Mouse (Mus musculus): Measurements from ENCODE around the gene Foxo6. TPM values are rescaled to one million over a fixed set of nuclear protein-coding genes. Genes with fewer than 3 reads are reported as not detected.

Gene Foxo6
- polyA plus RNA-seq, 1 experiment from 2014 or later: not detected

DNA sequence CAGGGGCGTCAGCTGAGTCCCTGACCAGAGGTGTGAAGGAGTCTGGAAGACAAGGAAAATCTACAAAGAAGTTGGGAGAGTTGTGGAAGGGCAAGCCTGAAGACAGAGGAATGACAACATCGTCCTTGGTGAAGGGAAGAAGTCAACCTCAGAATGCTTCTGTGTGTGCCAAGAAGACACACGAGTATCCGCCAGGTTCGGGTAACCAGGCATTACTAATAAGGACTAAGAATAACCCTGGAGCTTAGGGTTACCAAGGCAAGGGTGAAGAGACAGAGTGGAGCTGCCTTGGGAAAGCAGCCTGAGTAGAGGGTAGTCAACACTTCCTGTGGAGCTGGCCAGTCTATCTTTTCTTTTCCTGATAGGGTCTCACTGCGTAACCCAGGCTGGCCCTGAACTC lies 41.1 kb downstream of the Foxo6 start:
- H3K27ac ChIP-seq (replicated peaks): no peak overlapping the region
- no peaks in the 10 kb centered on the region for H3K4me1 ChIP-seq (replicated peaks)

DNA sequence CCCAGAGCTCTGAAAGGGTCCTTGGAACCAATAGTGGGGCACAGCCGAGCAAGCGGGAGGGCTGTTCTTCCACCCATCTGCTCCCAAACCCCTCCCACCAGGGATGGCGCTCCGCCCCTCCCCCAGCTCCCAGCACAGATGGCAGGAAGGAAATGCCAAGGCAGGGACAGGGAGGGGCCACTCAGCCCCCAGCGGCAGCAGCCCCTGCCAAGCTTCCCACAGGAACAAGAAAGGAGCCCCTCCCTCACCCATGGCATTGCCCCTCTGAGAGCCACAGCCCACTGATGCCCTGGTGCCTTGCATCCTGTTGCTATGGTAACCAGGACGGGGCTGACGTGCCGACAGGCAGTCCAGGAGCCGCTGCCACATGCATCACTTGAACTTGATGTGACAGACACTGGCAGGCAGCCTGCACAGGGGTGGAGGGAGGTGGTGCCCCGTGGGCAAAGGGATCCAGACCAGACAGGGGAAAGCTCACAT lies 44.3 kb downstream of the Foxo6 start:
- H3K9ac ChIP-seq: no peak overlapping the region
- no peaks in the 10 kb centered on the region for H3K36me3 ChIP-seq (replicated peaks)
- no peak overlapping the region for H3K4me3 ChIP-seq (replicated peaks)
- H3K9me3 ChIP-seq (replicated peaks): no peaks in the 10 kb centered on the region
- WGBS (ENCODE audit: insufficient replicate concordance): 6% methylated on average over 10 of the region's 10 CpGs
- no peak overlapping the region for H3K4me2 ChIP-seq
- no peak overlapping the region for H3K27ac ChIP-seq (replicated peaks)
- no peaks in the 10 kb centered on the region for H3K4me1 ChIP-seq (replicated peaks)
- peaks cover 10% of the 10 kb centered on the region; the same call in 1 of the 2 replicates for H3K27me3 ChIP-seq
- ATAC-seq (ENCODE audit: insufficient read depth): no peak

More for the DNA sequence above, 41.1 kb downstream of the Foxo6 start:
- 64% methylated on average over 6 of the region's 6 CpGs for WGBS (ENCODE audit: insufficient replicate concordance)
- no peaks in the 10 kb centered on the region for H3K36me3 ChIP-seq (replicated peaks)
- no peak overlapping the region for H3K9ac ChIP-seq
- ATAC-seq (ENCODE audit: insufficient read depth): no peak
- H3K4me3 ChIP-seq (replicated peaks): no peak overlapping the region
- no peak overlapping the region for H3K4me2 ChIP-seq
- peaks cover 10% of the 10 kb centered on the region; the same call in 1 of the 2 replicates for H3K27me3 ChIP-seq
- H3K9me3 ChIP-seq (replicated peaks): no peaks in the 10 kb centered on the region

DNA sequence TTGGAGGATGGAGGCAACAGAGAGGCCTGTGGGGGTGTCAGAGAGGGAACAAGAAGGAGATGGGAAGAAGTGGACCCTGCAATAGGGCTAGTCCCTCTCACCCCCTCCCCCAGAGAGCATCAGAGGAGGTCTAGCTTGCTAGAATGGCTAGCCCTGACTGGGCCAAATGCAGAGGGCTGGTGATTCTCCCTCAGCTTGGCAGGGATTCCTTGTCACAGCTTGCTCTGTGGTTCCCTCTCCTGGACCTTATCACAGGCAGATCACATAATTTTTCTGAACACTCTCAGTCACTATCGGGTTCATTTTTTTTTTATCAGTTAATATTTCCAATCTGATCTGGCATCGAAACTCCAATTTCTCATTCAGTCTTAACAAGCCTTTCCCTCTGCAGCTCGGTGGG lies 46.0 kb downstream of the Foxo6 start:
- WGBS (ENCODE audit: insufficient replicate concordance): 55% methylated on average over 3 of the region's 3 CpGs
- Histone ChIP-seq H3K9me3 (replicated peaks) (no peaks in the 10 kb centered on the region), H3K4me1 (replicated peaks) (no peaks in the 10 kb centered on the region), H3K4me3 (replicated peaks) (no peak overlapping the region), H3K27me3 (peaks cover 15% of the 10 kb centered on the region; the same call in 1 of the 2 replicates), H3K27ac (replicated peaks) (no peak overlapping the region), H3K9ac (no peak overlapping the region), H3K36me3 (replicated peaks) (no peaks in the 10 kb centered on the region), H3K4me2 (no peak overlapping the region)
- ATAC-seq (ENCODE audit: insufficient read depth): no peak

DNA sequence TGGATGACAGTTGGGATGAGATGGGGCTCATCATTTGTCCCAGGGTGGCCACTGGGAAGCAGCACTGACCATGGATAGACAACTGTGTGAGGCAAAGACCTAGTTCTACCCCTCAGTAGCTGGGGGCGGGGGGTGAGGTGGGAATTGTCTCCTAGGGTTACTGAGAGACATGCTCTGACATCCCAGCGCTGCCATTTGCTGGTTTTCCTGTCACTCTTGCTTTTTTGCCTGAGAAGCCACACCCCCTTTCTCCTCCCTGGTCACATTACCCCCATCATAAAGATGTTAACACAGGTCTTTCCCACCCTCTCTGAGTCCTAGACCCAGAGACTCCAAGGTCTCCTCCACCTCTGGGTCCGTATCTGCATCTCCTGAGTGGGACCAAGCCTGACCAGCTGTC lies 47.7 kb downstream of the Foxo6 start:
- 35% methylated on average over 3 of the region's 3 CpGs for WGBS (ENCODE audit: insufficient replicate concordance)
- Histone ChIP-seq H3K27me3 (peaks cover 15% of the 10 kb centered on the region; the same call in 1 of the 2 replicates), H3K27ac (replicated peaks) (no peak overlapping the region), H3K4me2 (no peak overlapping the region), H3K4me3 (replicated peaks) (no peak overlapping the region), H3K9ac (no peak overlapping the region), H3K4me1 (replicated peaks) (no peaks in the 10 kb centered on the region), H3K9me3 (replicated peaks) (no peaks in the 10 kb centered on the region), H3K36me3 (replicated peaks) (no peaks in the 10 kb centered on the region)
- no peak for ATAC-seq (ENCODE audit: insufficient read depth)

DNA sequence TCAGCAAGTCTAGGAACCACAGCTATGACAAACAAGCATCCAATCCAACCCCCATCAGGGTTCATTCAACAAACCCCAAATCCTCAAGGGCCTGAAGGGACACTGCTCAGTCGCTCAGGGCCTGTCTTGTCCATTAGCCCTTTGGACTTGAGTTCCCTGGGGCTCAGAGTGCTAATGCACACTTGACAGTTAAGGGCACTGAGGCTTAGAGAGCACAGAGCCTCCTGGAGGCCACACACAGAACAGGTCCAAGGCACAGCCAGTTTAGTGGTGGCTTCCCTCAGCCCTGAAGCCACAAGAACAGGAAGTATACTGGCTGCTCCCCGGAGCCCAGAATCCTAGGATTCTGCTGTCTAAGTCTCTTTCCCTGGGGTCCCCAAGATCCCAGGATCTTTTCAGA lies 53.9 kb downstream of the Foxo6 start:
- Histone ChIP-seq H3K36me3 (replicated peaks) (no peaks in the 10 kb centered on the region), H3K4me2 (no peak overlapping the region), H3K27me3 (0 out of 2 replicates have a peak, but pooled peaks cover 5% of the 10 kb centered on the region), H3K4me3 (replicated peaks) (no peak overlapping the region), H3K9ac (no peak overlapping the region), H3K27ac (replicated peaks) (no peak overlapping the region), H3K9me3 (replicated peaks) (no peaks in the 10 kb centered on the region), H3K4me1 (replicated peaks) (no peaks in the 10 kb centered on the region)
- no peak for ATAC-seq (ENCODE audit: insufficient read depth)
- 17% methylated on average over 2 of the region's 2 CpGs for WGBS (ENCODE audit: insufficient replicate concordance)

DNA sequence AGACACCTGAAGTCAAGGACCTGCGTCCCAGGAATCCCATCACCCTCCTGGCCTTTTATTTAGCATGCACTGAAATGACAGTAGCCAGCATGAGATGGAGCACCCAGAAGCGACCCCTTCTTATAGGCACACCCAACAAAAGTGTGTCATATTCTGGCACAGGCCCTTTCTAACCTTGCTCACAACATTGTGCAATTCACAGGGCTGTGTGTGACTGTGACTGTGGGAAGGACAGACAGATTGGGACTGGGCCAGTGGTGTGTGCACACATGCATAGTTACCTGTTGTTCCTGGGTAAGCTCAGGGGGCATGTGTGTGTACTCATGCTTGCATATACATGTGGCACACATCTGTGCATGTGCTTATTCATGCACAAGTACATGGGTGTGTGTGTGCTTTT lies 54.6 kb downstream of the Foxo6 start:
- Histone ChIP-seq H3K27me3 (0 out of 2 replicates have a peak, but pooled peaks cover 2% of the 10 kb centered on the region), H3K4me2 (no peak overlapping the region), H3K4me1 (replicated peaks) (no peaks in the 10 kb centered on the region), H3K36me3 (replicated peaks) (no peaks in the 10 kb centered on the region), H3K9me3 (replicated peaks) (no peaks in the 10 kb centered on the region), H3K9ac (no peak overlapping the region), H3K4me3 (replicated peaks) (no peak overlapping the region), H3K27ac (replicated peaks) (no peak overlapping the region)
- ATAC-seq (ENCODE audit: insufficient read depth): no peak
- WGBS (ENCODE audit: insufficient replicate concordance): 52% methylated on average over 2 of the region's 2 CpGs

DNA sequence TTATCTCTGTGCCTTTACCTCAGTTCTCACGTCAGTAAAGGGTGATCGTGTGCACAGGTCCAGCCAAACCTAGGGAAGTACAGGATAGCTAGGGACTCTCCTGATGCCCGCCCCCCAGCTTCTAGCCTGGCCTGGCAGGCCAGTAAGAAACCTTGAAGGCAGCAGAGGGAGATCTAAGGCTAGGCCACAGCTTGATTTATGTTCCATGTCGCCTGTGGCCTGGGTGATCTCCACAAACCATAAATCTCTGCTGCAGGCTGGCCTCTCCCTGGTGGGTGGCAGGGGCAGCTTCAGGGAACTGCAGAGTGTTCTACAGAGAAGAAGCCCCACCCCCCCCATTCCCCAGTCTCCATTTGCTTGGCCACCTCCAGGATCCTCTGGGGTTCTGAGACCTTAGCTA lies 55.2 kb downstream of the Foxo6 start:
- Histone ChIP-seq H3K9ac (no peak overlapping the region), H3K36me3 (replicated peaks) (no peaks in the 10 kb centered on the region), H3K9me3 (replicated peaks) (no peaks in the 10 kb centered on the region), H3K27me3 (no peaks in the 10 kb centered on the region), H3K4me1 (replicated peaks) (no peaks in the 10 kb centered on the region), H3K27ac (replicated peaks) (no peak overlapping the region), H3K4me2 (no peak overlapping the region), H3K4me3 (replicated peaks) (no peak overlapping the region)
- 33% methylated on average over 4 of the region's 4 CpGs for WGBS (ENCODE audit: insufficient replicate concordance)
- no peak for ATAC-seq (ENCODE audit: insufficient read depth)

DNA sequence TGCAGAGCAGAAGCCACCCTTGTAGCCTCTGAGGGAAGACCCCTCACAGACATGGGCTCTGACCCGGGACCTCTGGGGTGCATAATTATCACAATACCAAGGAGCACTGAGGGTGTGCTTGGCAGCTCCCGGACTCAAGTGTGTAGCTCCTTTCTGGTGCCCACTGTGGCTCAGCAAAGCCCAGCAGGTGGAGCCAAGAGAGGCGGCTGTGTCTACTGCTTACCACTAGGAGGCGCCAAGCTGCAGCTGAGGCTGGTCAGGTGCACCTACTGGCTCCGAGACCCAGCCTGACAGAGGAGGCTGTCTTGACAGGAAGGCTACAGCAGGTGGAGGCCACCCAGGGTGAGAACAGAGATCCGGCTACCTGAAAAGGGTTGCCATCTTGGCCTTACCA lies 56.9 kb downstream of the Foxo6 start:
- Histone ChIP-seq H3K27me3 (no peaks in the 10 kb centered on the region), H3K4me3 (replicated peaks) (no peak overlapping the region), H3K4me2 (no peak overlapping the region), H3K9me3 (replicated peaks) (no peaks in the 10 kb centered on the region), H3K27ac (replicated peaks) (no peak overlapping the region), H3K9ac (no peak overlapping the region), H3K4me1 (replicated peaks) (no peaks in the 10 kb centered on the region), H3K36me3 (replicated peaks) (no peaks in the 10 kb centered on the region)
- no peak for ATAC-seq (ENCODE audit: insufficient read depth)
- 12% methylated on average over 6 of the region's 6 CpGs for WGBS (ENCODE audit: insufficient replicate concordance)

DNA sequence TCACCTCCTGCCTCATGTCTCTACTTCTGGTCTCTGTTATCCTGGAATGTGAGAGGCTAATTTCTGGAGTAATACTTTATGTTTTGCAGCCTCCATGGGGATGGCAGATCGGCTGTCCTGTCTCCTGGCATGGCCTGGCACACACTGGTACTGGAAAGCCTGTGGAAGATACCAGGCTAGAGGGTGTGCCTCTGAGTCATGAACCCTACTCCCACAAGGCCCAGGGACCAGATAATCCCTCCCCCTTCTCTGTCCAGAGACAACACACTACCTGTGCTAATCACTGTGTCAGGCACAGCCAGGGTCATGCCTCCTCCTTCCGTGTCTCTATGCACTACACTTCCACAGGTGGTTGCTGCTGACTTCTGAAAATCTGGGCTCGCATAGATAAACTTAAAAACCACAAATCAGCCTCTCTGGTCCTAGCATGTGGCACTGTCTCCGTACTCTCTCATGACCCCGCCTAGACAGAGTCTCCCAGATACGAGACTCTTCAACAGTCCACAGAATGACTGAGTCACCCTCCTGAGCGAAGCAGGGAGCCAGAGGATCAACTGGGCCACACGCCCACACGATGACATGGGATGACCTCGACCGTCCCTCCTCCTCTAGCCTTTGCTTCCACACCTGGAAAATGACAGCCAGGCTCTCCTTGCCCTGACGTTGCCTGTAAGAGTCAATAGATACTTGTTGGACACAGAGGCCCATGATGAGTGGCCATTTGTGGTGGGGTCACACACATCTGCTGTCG lies 57.5 kb downstream of the Foxo6 start:
- Histone ChIP-seq H3K27ac (replicated peaks) (no peak overlapping the region), H3K9ac (no peak overlapping the region), H3K4me2 (no peak overlapping the region), H3K4me1 (replicated peaks) (no peaks in the 10 kb centered on the region), H3K4me3 (replicated peaks) (no peak overlapping the region), H3K27me3 (no peaks in the 10 kb centered on the region), H3K36me3 (replicated peaks) (no peaks in the 10 kb centered on the region), H3K9me3 (replicated peaks) (no peaks in the 10 kb centered on the region)
- no peak for ATAC-seq (ENCODE audit: insufficient read depth)
- WGBS (ENCODE audit: insufficient replicate concordance): 43% methylated on average over 13 of the region's 13 CpGs

DNA sequence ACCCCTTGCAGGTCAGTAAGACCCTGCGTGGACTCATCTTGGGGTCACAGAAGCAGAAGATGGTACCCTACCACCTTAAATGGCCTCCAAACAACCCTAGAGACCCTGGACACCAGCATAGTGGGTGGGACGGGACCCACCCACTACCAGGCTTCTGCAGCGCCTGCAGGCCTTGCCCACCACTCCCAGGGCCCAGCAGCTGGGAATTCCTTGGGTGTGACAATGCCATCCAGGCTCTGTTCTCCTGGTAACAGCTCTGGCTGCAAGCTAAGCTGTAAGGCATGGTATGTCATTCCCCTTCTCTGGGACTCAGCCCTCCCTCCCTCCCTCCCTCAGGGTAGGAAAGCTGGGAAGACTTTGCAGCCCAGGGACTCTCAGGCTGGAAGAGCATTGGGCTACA lies 58.5 kb downstream of the Foxo6 start:
- Histone ChIP-seq H3K27ac (replicated peaks) (no peak overlapping the region), H3K4me3 (replicated peaks) (no peak overlapping the region), H3K27me3 (no peaks in the 10 kb centered on the region), H3K4me2 (no peak overlapping the region), H3K36me3 (replicated peaks) (no peaks in the 10 kb centered on the region), H3K9ac (no peak overlapping the region), H3K4me1 (replicated peaks) (no peaks in the 10 kb centered on the region), H3K9me3 (replicated peaks) (no peaks in the 10 kb centered on the region)
- 60% methylated on average over 3 of the region's 3 CpGs for WGBS (ENCODE audit: insufficient replicate concordance)
- ATAC-seq (ENCODE audit: insufficient read depth): no peak

DNA sequence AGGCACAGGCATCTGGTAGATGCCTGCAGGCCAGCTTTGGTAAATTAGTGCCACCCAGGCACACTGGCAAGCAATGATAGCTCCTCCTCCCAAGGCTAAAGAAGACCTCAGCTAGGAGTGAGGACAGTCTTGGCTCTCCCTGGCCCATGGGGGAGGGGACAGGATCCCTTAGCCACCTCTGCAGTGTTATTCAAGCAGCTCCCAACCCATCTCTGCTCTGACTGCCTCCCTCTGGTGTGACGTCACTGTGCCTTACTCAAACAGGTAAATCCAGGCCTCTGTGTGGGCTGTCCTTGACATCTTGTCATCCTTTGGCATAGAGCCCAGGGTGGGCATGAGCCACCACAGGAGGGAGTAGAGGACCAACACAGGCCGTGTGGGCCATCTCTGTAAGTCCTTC lies 59.9 kb downstream of the Foxo6 start:
- Histone ChIP-seq H3K9ac (no peak overlapping the region), H3K4me2 (no peak overlapping the region), H3K4me1 (replicated peaks) (no peaks in the 10 kb centered on the region), H3K4me3 (replicated peaks) (no peak overlapping the region), H3K27me3 (no peaks in the 10 kb centered on the region), H3K36me3 (replicated peaks) (no peaks in the 10 kb centered on the region), H3K27ac (replicated peaks) (no peak overlapping the region), H3K9me3 (replicated peaks) (no peaks in the 10 kb centered on the region)
- WGBS (ENCODE audit: insufficient replicate concordance): 38% methylated on average over 2 of the region's 2 CpGs
- no peak for ATAC-seq (ENCODE audit: insufficient read depth)

DNA sequence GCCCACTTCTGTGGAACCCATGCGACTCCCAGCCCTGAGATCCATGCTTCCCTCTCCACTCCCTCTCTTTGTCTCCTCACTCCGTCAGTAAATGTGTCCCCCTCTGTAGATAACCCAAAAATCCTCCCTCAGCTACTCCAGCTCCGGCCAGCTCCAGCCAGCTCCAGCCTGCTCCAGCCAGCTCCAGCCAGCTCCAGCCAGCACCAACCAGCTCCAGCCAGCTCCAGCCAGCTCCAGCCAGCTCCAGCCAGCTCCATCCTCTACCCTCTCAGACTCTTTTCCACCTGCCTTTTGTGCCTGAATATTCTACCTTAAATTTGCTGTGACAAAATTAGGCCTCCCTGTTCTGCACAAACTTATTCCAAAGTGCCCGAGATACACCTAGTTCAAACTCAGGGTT lies 60.5 kb downstream of the Foxo6 start:
- Histone ChIP-seq H3K4me3 (replicated peaks) (no peak overlapping the region), H3K9me3 (replicated peaks) (no peaks in the 10 kb centered on the region), H3K27ac (replicated peaks) (no peak overlapping the region), H3K36me3 (replicated peaks) (no peaks in the 10 kb centered on the region), H3K9ac (no peak overlapping the region), H3K27me3 (no peaks in the 10 kb centered on the region), H3K4me2 (no peak overlapping the region), H3K4me1 (replicated peaks) (no peaks in the 10 kb centered on the region)
- no peak for ATAC-seq (ENCODE audit: insufficient read depth)
- WGBS (ENCODE audit: insufficient replicate concordance): 58% methylated on average over 4 of the region's 4 CpGs

All from liver, embryonic 15.5 days (tissue).